Mouse (Mus musculus) intestine, embryonic 16.5 days (tissue): ENCODE measurements around the gene Ehbp1. TPM values are rescaled to one million over a fixed set of nuclear protein-coding genes. Genes with fewer than 3 reads are reported as not detected.

ENCODE experiments used
- ATAC-seq: fragments of 200-750 bp; cut with Nextera tagmentation; 2 replicates; pipeline ENCODE4 v1.8.0; 2017; ENCODE audit warnings: moderate TSS enrichment, moderate library complexity
- H3K27ac ChIP-seq: fragments of 300-500 bp; sonication (generic); 2 replicates; pipeline ENCODE4 v1.5.1; 2014; ENCODE audit warnings: mild to moderate bottlenecking, low read length
- H3K27me3 ChIP-seq: fragments of 300-500 bp; sonication (generic); replicated peaks from 2 replicates; pipeline ENCODE4 v1.6.1; 2014; ENCODE audit warnings: low read length, control low read depth, mixed read lengths; ENCODE audit not compliant: control insufficient read depth, insufficient read depth
- H3K36me3 ChIP-seq: fragments of 300-500 bp; sonication (generic); 2 replicates; pipeline ENCODE4 v1.6.1; 2014; ENCODE audit warnings: low read length, control low read depth; ENCODE audit not compliant: control insufficient read depth, insufficient read depth
- H3K4me1 ChIP-seq: fragments of 300-500 bp; sonication (generic); 2 replicates; pipeline ENCODE4 v1.6.1; 2014; ENCODE audit warnings: low read length, control low read depth, mixed read lengths; ENCODE audit not compliant: control insufficient read depth, insufficient read depth
- H3K4me2 ChIP-seq: fragments of 300-500 bp; sonication (generic); 2 replicates; pipeline ENCODE4 v1.6.1; 2014; ENCODE audit warnings: low read depth, low read length, control low read depth
- H3K4me3 ChIP-seq: fragments of 300-500 bp; sonication (generic); 2 replicates; pipeline ENCODE4 v1.5.1; 2014; ENCODE audit warnings: mild to moderate bottlenecking, low read length
- H3K9ac ChIP-seq: fragments of 300-500 bp; sonication (generic); 2 replicates; pipeline ENCODE4 v1.6.1; 2014; ENCODE audit warnings: low read depth, low read length
- H3K9me3 ChIP-seq: fragments of 300-500 bp; sonication (generic); 2 replicates; pipeline ENCODE4 v1.6.1; 2016; ENCODE audit warnings: low read length, control low read depth; ENCODE audit not compliant: control insufficient read depth
- WGBS: fragments of 180-500 bp; shearing (Covaris S2); extraction: QIAGEN DNeasy Blood & Tissue Kit; methylation state at CpG from one replicate; pipeline ENCODE4 v1.1.7; 2014; 5-methylcytosine and 5-hydroxymethylcytosine counted together
- polyA plus RNA-seq: library from polyadenylated mRNA; unstranded; fragments of >200 nt; fragmentation: Nextera tagmentation; extraction: Ambion mirVana; gene quantifications from 2 replicates; pipeline ENCODE4 v1.2.1, GENCODE M21; 2015

Gene Ehbp1
- polyA plus RNA-seq, 1 experiment from 2014 or later: 8.2 TPM

DNA sequence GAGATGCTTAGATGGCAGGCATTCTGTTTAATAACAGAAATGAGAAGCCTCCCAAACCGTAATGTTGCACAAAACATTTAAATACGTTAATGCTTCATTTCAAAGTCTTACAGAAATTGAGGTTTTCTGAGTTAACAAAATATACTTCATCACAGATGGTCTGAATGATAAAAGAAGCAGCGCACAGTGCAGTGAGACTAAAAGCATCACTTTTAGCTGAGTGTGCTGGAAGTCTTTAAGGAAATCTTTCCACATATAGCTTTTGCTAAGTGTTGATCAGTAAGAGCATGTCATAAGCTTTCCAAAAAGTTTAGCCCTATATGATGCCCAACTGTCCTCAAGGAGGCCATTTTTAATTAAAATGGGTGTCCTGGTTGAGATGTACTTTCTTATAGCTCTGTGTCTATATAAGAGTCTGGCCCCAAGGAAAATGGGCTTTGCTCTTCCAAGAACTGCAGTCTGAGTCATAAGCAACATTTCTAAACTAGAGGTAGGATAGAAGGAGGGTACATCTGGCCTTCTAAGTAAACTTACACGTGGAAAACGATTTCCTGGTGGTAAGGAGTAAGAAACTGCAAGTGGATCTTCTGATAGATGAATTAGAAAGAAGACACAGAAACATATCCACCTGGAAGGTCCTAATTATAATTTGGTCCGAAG is 12.0 kb upstream of the Ehbp1 start:
- ATAC-seq: no peak
- Histone ChIP-seq H3K27me3 (no peaks in the 10 kb centered on the region), H3K9me3 (no peaks in the 10 kb centered on the region), H3K27ac (no peak overlapping the region), H3K36me3 (no peaks in the 10 kb centered on the region), H3K4me3 (no peak overlapping the region), H3K4me1 (no peaks in the 10 kb centered on the region), H3K9ac (no peak overlapping the region), H3K4me2 (no peak overlapping the region)
- 81% methylated on average over 6 of the region's 6 CpGs for WGBS

- H3K9me3 ChIP-seq: no peaks in the 10 kb centered on the region
- no peak overlapping the region for H3K9ac ChIP-seq
- 58% methylated on average over 2 of the region's 2 CpGs for WGBS
- H3K4me3 ChIP-seq: no peak overlapping the region
- peaks cover 6% of the 10 kb centered on the region; the same call in 1 of the 2 replicates for H3K4me1 ChIP-seq
- no peak overlapping the region for H3K4me2 ChIP-seq
- H3K36me3 ChIP-seq: no peaks in the 10 kb centered on the region
- no peak for ATAC-seq
- no peaks in the 10 kb centered on the region for H3K27me3 ChIP-seq
- no peak overlapping the region for H3K27ac ChIP-seq
These were observed 7.9 kb upstream of the Ehbp1 start for GRCm38 (mm10) chr11:22349945-22350344.

DNA sequence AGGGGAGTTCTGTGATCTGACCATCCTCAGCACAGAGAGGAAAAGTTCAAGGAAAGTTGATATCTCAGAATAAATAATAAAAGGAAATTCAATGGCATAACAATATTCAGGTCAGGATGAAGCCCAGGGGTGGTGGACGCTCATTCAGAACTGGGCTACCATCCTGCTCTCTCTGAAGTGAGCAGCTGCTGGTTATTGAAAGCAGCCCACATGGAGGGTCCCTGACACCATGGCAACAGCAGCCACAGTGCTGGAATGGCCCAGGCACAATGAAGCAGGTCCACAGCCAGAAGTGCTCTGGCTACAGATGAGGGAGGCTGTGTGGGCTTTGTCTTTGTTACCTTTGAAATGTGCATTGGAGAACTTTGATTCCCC is 6.4 kb upstream of the Ehbp1 start:
- 46% methylated on average over 1 of the region's 1 CpGs for WGBS
- Histone ChIP-seq H3K27me3 (no peaks in the 10 kb centered on the region), H3K27ac (peak overlapping the region; percentile 45; the same call in 1 of the 2 replicates)

DNA sequence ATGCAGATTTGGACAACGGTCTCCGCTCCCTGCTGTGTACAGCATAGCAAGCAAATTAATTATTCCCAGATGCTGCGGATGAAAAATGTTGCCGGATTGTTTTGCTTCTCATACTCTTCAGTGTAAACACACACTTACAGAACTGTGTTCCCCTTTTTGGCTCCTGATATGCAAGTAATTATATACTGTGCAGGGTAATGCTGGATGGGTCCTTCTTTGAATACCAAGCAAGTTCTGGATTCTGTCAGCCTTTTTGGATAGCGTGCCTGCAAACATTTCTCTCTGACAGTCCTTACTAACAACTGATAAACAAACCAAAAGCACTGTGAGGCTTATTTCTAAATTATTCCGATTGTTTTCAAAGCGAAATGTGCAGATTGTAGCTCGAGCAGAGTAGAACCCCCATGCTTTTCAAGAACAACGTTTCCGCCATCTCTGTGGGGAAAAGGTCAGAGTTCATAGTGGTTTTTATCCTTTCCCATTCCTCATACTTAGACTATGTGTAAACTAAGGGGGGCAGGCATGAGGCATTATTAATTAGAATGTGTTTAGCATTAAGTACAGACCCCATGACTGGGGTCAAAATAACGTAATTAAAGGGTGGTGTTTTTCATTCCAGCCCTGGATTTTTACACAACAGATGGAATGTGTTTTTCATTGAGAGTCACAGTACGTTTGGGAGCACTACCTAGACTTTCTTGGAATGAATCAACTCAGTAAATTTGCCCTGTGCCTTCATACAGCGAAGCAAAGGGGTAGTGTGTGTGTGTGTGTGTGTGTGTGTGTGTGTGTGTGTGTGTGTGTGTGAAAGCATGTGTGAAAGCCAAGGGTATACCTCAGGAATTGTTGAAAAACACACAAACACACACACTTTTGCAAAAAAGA is 5.8 kb upstream of the Ehbp1 start:
- Histone ChIP-seq H3K27ac (peak overlapping the region; percentile 74), H3K36me3 (no peaks in the 10 kb centered on the region), H3K4me2 (no peak overlapping the region), H3K9ac (no peak overlapping the region), H3K27me3 (no peaks in the 10 kb centered on the region), H3K4me1 (peaks cover 6% of the 10 kb centered on the region; the same call in 1 of the 2 replicates), H3K4me3 (no peak overlapping the region), H3K9me3 (no peaks in the 10 kb centered on the region)
- peak; percentile 91 for ATAC-seq
- WGBS: 41% methylated on average over 13 of the region's 13 CpGs

More for the DNA sequence above, 6.4 kb upstream of the Ehbp1 start:
- Histone ChIP-seq H3K36me3 (no peaks in the 10 kb centered on the region), H3K9ac (no peak overlapping the region), H3K9me3 (no peaks in the 10 kb centered on the region), H3K4me2 (no peak overlapping the region), H3K4me3 (no peak overlapping the region), H3K4me1 (peaks cover 6% of the 10 kb centered on the region; the same call in 1 of the 2 replicates)
- no peak for ATAC-seq

GRCm38 (mm10) chr11:22327302-22327910 is 14.7 kb downstream of the Ehbp1 start:
- ATAC-seq: no peak
- no peak overlapping the region for H3K9ac ChIP-seq
- no peak overlapping the region for H3K4me3 ChIP-seq
- no peaks in the 10 kb centered on the region for H3K9me3 ChIP-seq
- WGBS: 81% methylated on average over 2 of the region's 2 CpGs
- H3K4me1 ChIP-seq: no peaks in the 10 kb centered on the region
- H3K4me2 ChIP-seq: no peak overlapping the region
- H3K36me3 ChIP-seq: no peaks in the 10 kb centered on the region
- H3K27ac ChIP-seq: no peak overlapping the region
- H3K27me3 ChIP-seq: no peaks in the 10 kb centered on the region

DNA sequence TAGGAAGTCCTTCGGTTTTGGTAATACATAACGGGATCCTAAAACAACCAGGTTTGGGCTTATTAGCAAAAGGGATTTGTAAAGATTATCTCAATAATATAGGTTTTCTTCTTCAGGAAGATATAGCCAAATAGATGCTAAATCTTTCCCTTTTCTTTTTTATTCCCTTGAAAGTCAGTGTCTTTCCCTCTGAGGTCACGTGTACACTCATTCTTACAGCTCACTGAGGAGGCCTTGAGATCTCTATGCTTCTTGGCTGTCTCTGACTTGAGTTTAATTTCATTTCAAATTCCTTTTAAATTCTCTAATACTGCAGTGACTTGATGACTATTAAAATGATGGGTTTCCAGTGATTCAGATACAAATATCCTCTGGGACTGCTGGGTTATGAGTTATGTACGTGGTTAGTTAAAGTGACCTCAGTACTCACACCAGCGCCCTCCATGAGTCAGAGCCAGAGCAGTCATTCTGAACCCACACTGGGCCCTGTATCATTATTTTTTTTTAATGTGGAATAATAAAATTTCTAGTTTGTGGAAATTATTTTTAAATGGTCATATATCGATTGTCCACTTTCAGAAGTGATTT is 24.2 kb downstream of the Ehbp1 start:
- no peaks in the 10 kb centered on the region for H3K36me3 ChIP-seq
- H3K4me2 ChIP-seq: no peak overlapping the region
- no peaks in the 10 kb centered on the region for H3K9me3 ChIP-seq
- no peak overlapping the region for H3K9ac ChIP-seq
- WGBS: 86% methylated on average over 6 of the region's 6 CpGs
- no peaks in the 10 kb centered on the region for H3K27me3 ChIP-seq
- H3K4me3 ChIP-seq: no peak overlapping the region
- no peak overlapping the region for H3K27ac ChIP-seq
- no peaks in the 10 kb centered on the region for H3K4me1 ChIP-seq
- no peak for ATAC-seq

DNA sequence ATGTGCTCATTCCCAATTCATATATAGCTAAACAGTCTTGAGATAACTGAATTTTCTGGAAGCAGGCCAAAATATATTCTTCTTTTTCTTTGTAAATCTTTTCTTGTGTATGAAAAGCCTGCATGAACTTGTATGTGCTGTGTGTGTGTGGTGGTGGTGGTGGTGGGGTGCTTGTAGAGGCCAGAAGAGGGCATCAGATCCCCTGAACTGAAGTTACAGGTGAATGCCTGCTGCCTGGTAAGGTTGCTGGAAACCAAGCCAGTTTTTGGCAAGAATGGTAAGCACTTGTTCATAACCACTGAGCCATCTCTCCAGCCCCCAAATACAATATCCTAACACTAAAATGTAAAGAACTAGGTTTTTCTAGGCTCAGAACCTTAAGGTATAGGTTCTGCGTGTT is 26.3 kb downstream of the Ehbp1 start:
- no peak overlapping the region for H3K4me3 ChIP-seq
- H3K27ac ChIP-seq: no peak overlapping the region
- no peaks in the 10 kb centered on the region for H3K9me3 ChIP-seq
- no peaks in the 10 kb centered on the region for H3K27me3 ChIP-seq
- H3K4me2 ChIP-seq: no peak overlapping the region
- no peak overlapping the region for H3K9ac ChIP-seq
- WGBS: 92% methylated on average over 1 of the region's 1 CpGs
- no peaks in the 10 kb centered on the region for H3K4me1 ChIP-seq
- no peak for ATAC-seq
- no peaks in the 10 kb centered on the region for H3K36me3 ChIP-seq

DNA sequence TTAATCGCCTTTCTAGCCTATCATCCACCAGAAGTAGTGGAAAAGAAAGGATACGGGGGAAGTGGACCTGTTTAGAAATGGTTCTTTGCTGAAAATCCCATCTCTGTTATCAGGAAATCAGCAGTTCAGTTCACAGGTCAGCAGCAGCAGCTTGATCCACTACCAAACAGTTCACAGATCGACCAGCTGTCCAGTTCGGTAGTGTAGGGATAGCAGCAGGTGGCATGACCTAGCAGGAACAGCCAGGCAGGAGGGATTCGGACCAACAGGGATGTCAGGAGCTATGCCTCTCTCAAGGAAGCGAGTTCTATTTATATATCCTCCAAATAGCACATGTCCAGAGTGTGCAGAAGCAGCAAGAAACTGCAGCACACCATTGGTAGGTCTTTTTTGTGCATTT is 40.9 kb downstream of the Ehbp1 start:
- WGBS: 64% methylated on average over 6 of the region's 6 CpGs
- Histone ChIP-seq H3K4me2 (no peak overlapping the region), H3K4me1 (no peaks in the 10 kb centered on the region)

GRCm38 (mm10) chr11:22289164-22289563 is 52.9 kb downstream of the Ehbp1 start:
- H3K27me3 ChIP-seq: no peaks in the 10 kb centered on the region
- no peak overlapping the region for H3K9ac ChIP-seq
- no peak overlapping the region for H3K4me2 ChIP-seq
- H3K4me3 ChIP-seq: no peak overlapping the region
- H3K4me1 ChIP-seq: peaks cover 3% of the 10 kb centered on the region; the same call in 1 of the 2 replicates
- ATAC-seq: no peak
- no peaks in the 10 kb centered on the region for H3K36me3 ChIP-seq
- no peak overlapping the region for H3K27ac ChIP-seq
- H3K9me3 ChIP-seq: no peaks in the 10 kb centered on the region

More for the DNA sequence above, 40.9 kb downstream of the Ehbp1 start:
- Histone ChIP-seq H3K9me3 (no peaks in the 10 kb centered on the region), H3K27ac (no peak overlapping the region), H3K9ac (no peak overlapping the region), H3K4me3 (no peak overlapping the region), H3K36me3 (no peaks in the 10 kb centered on the region), H3K27me3 (no peaks in the 10 kb centered on the region)
- ATAC-seq: no peak
